Mouse (Mus musculus) adrenal gland, postnatal 14 days (tissue): ENCODE measurements around the gene Atf2. TPM values are rescaled to one million over a fixed set of nuclear protein-coding genes. Genes with fewer than 3 reads are reported as not detected.
"Not testable (repeated sequence)": the region's sequence is repeated elsewhere in the genome, so short reads cannot be mapped to it uniquely, and the experiment has no call there.

Experiments used
- DNase-seq: peaks from one replicate; pipeline ENCODE4 v3.0.0; 2021; ENCODE audit warnings: mixed read lengths
- long read RNA-seq, 2 experiments: library from polyadenylated mRNA; stranded (forward); transcript quantifications; one replicate each; pipeline ENCODE4 v2.0.0; 2021
- total RNA-seq: library from RNA; stranded (reverse); gene quantifications from 2 replicates; pipeline ENCODE4 v1.2.3, GENCODE M21; 2021

Gene Atf2
- total RNA-seq, result 72.5 and 75.4 TPM in 2 replicates
- long read RNA-seq, experiment 1, full-length matches to known transcripts, result 11 of 16 reads
- long read RNA-seq, experiment 1, partial matches to known transcripts, result 0 of 16 reads
- long read RNA-seq, experiment 1, other reads (novel, unspliced or antisense), result 5 of 16 reads
- long read RNA-seq, experiment 2, full-length matches to known transcripts, result 2 of 10 reads
- long read RNA-seq, experiment 2, partial matches to known transcripts, result 1 of 10 reads
- long read RNA-seq, experiment 2, other reads (novel, unspliced or antisense), result 7 of 10 reads

GRCm38 (mm10) chr2:73892464-73893296 lies at the start of gene Atf2:
Atf2 (minus strand) TSS chr2:73892639.
- DNase-seq, result peak; percentile 99

GRCm38 (mm10) chr2:73941281-73941680 lies 48.8 kb upstream of the Atf2 start:
- no peak for DNase-seq

GRCm38 (mm10) chr2:73940471-73940870 lies 48.0 kb upstream of the Atf2 start:
- no peak for DNase-seq

- DNase-seq, result no peak
Measured at GRCm38 (mm10) chr2:73938896-73939295, 46.5 kb upstream of the Atf2 start.

- DNase-seq, result peak; percentile 26
Measured at GRCm38 (mm10) chr2:73932676-73933313, 40.4 kb upstream of the Atf2 start.

GRCm38 (mm10) chr2:73927711-73928110 lies 35.3 kb upstream of the Atf2 start:
- peak; percentile 33 for DNase-seq

- no peak for DNase-seq
Measured at GRCm38 (mm10) chr2:73925539-73925938, 33.1 kb upstream of the Atf2 start.

- DNase-seq, result peak; percentile 92
Measured at GRCm38 (mm10) chr2:73925089-73925488, 32.6 kb upstream of the Atf2 start.

- no peak for DNase-seq
Measured at GRCm38 (mm10) chr2:73919642-73920041, 27.2 kb upstream of the Atf2 start.

GRCm38 (mm10) chr2:73912264-73912663 lies 19.8 kb upstream of the Atf2 start:
- DNase-seq, result peak; percentile 38

- DNase-seq, result peak; percentile 96
Measured at GRCm38 (mm10) chr2:73911175-73911700, 18.8 kb upstream of the Atf2 start, which contains the start of gene Atp5g3. Atp5g3 (minus strand) TSS chr2:73911326.

GRCm38 (mm10) chr2:73910571-73911174 lies 18.2 kb upstream of the Atf2 start:
- peak; percentile 88 for DNase-seq

GRCm38 (mm10) chr2:73909116-73909515 lies 16.7 kb upstream of the Atf2 start:
- no peak for DNase-seq

- DNase-seq, result not testable (repeated sequence)
Measured at GRCm38 (mm10) chr2:73904679-73905078, 12.2 kb upstream of the Atf2 start.

GRCm38 (mm10) chr2:73903536-73903935 lies 11.1 kb upstream of the Atf2 start:
- DNase-seq, result no peak

- DNase-seq, result not testable (repeated sequence)
Measured at GRCm38 (mm10) chr2:73902328-73902727, 9.9 kb upstream of the Atf2 start.

GRCm38 (mm10) chr2:73901169-73901568 lies 8.7 kb upstream of the Atf2 start:
- DNase-seq, result no peak

GRCm38 (mm10) chr2:73900364-73900763 lies 7.9 kb upstream of the Atf2 start:
- DNase-seq, result no peak

- not testable (repeated sequence) for DNase-seq
Measured at GRCm38 (mm10) chr2:73896919-73897318, 4.5 kb upstream of the Atf2 start.

GRCm38 (mm10) chr2:73893473-73894270 lies 1.2 kb upstream of the Atf2 start:
- no peak for DNase-seq
